Mouse (Mus musculus): ENCODE results near the gene Ciao2a.
A peak's percentile ranks its signal among the peaks of the same experiment; 100 is the strongest.

GRCm38 (mm10) chr9:66144248-66144647 is 17.8 kb downstream of the Ciao2a start:
- TF ChIP-seq CTCF (IDR thresholded peaks at IDR 0.05; ENCODE audit: low read depth, low read length) (peak; percentile 55), POLR2A (IDR thresholded peaks at IDR 0.05; ENCODE audit: insufficient read depth, low read length) (no peak), EP300 (IDR thresholded peaks at IDR 0.05; ENCODE audit: insufficient read depth, low read depth, low read length) (no peak)

All from ES-Bruce4 (cell line).